Mouse (Mus musculus) kidney, postnatal 36 days (tissue): ENCODE results near the gene Olfr671.
"Not testable (repeated sequence)": the region's sequence is repeated elsewhere in the genome, so short reads cannot be mapped to it uniquely, and the experiment has no call there.

Source experiments
- DNase-seq, 2 experiments: peaks; one replicate each; pipeline ENCODE4 v3.0.0; 2021 to 2022; ENCODE audit warnings: mixed read lengths in 2 of 2

Gene Olfr671

GRCm38 (mm10) chr7:104979026-104979425 lies at the start of gene Olfr671:
Olfr671 (minus strand) TSS chr7:104979126.
- no peak for DNase-seq

GRCm38 (mm10) chr7:105028360-105028759 lies 49.4 kb upstream of the Olfr671 start, which contains the start of gene Olfr675:
Olfr675 (minus strand) TSS chr7:105028460.
- no peak for DNase-seq

GRCm38 (mm10) chr7:105022530-105022929 lies 43.6 kb upstream of the Olfr671 start:
- no peak for DNase-seq

DNA sequence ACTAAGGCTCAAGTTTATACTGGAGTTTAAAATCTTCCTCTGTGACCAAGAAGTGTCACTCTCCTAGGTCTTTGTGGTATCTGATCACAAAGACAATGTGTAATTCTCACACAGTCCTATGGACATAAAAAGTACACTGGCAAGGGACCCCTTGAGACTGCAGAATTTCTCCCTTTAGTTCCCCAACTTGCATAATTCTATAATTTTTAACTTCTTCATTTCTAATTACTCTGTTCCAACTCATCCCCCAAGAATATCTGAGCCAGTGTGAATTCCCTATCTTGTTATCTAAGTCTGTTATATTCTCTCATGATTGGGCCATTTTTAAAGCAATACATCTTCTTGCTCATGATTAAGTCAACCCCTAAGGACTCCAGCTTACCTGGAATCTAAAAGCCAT lies 23.0 kb upstream of the Olfr671 start, which contains the start of gene Olfr672:
Gene Olfr672, minus strand, starts transcription at position 101 of the 400 bp plus-strand sequence.
- no peak for DNase-seq

GRCm38 (mm10) chr7:104972507-104972906 lies 6.4 kb downstream of the Olfr671 start:
- not testable (repeated sequence) for DNase-seq

DNA sequence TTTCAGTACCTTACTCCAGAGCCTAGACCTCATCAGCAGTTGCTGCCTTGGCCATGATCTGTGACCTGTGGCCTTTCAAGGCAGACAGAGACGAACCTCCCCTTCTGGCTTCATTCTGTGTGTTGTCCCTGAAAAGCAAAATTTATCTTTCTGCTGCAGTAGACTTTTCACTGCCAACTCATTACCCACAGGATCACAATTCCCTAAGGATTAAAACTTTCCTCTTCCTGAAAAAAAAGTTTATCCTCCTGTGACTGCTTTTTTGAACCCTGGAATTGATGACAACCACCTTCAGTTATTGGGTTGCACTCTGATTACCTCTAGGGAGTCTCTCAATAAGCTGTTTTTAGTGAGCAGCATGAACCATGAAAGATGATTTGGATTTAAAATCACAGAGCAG lies 16.4 kb downstream of the Olfr671 start, which contains the start of gene Olfr670:
Gene Olfr670, minus strand, starts transcription at position 101 of the 400 bp plus-strand sequence.
- DNase-seq: no peak

DNA sequence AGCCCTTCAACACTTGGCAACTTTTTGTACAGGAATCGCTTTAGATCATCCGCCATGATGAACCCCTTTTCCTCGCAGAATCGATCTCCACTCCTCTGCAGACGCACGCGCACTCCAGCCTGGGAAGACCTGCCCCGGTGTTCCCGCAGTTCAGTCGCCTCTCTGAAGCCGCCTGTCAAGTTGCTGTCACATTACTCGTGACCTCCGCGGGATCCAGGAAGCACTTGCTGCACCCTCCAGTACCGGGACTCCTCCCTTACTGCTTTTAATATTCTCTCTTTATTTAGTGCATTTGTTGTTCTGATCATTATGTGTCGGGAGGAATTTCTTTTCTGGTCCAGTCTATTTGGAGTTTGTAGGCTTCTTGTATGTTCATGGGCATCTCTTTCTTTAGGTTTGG lies 28.7 kb downstream of the Olfr671 start:
- DNase-seq: not testable (repeated sequence)

DNA sequence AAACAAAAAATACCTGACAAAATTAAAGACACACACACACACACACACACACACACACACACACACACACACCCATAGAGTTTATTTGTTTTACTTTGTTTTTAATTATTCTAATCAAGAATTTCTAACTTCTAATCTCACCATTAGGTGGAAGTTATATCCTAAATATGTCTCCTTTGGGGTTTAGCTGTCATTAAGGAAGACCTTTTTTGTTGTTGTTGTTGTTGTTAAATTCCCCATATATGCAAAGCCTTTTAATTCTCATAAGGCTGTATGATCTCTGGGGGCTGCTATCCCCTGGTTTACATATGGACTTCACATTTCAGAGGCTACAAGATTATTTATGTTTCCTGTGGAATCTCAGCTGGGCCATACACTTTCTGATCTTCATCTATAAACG lies 45.0 kb downstream of the Olfr671 start, which contains the start of gene Olfr669:
Gene Olfr669, plus strand, starts transcription at position 301 of the 400 bp plus-strand sequence.
- DNase-seq: no peak

DNA sequence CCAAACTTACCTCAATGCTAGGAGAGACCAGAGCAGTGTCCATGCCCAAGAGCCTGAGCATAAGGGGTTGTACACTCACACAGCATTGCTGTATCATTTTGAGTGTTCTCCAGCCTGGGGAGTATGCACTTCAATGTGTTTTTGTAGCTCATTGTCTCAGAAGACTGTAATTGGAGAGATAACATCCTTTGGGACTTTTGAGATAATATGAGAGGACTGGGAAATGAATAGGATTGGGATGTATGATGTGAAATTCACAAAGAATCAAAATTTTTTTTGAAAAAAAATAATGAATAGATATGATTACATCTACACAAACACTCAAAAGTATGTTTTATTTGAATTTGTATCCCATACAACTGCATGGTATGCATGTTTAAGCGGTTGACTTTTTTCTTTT lies 51.0 kb downstream of the Olfr671 start, which contains the start of gene Olfr668:
Gene Olfr668, minus strand, starts transcription at position 101 of the 400 bp plus-strand sequence.
- no peak for DNase-seq
